Mouse (Mus musculus) heart, embryonic 10.5 days (tissue): Measurements from ENCODE around the gene Smim12. TPM values are rescaled to one million over a fixed set of nuclear protein-coding genes. Genes with fewer than 3 reads are reported as not detected.
A peak's percentile ranks its signal among the peaks of the same experiment; 100 is the strongest.

Experiments used
- DNase-seq: peaks from one replicate; pipeline ENCODE4 v3.0.0-alpha.2; 2017; ENCODE audit warnings: low spot score
- H3K27ac ChIP-seq: fragments of 300-500 bp; sonication (generic); 2 replicates; pipeline ENCODE4 v1.5.1; 2016; ENCODE audit warnings: mild to moderate bottlenecking
- H3K27me3 ChIP-seq: fragments of 300-500 bp; sonication (generic); 2 replicates; pipeline ENCODE4 v1.6.1; 2016; ENCODE audit warnings: mild to moderate bottlenecking; ENCODE audit not compliant: poor library complexity, insufficient read depth, severe bottlenecking
- H3K36me3 ChIP-seq: fragments of 300-500 bp; sonication (generic); 2 replicates; pipeline ENCODE4 v1.6.1; 2016; ENCODE audit warnings: mild to moderate bottlenecking, moderate library complexity
- H3K4me1 ChIP-seq: fragments of 300-500 bp; sonication (generic); 2 replicates; pipeline ENCODE4 v1.6.1; 2016; ENCODE audit warnings: mild to moderate bottlenecking
- H3K4me3 ChIP-seq: fragments of 300-500 bp; sonication (generic); 2 replicates; pipeline ENCODE4 v1.5.1; 2016; ENCODE audit warnings: mild to moderate bottlenecking, moderate library complexity
- H3K9me3 ChIP-seq: fragments of 300-500 bp; sonication (generic); 2 replicates; pipeline ENCODE4 v1.6.1; 2016; ENCODE audit warnings: mild to moderate bottlenecking, moderate library complexity
- WGBS: fragments of 180-500 bp; shearing (Covaris S2); methylation state at CpG from one replicate; pipeline ENCODE4 v1.1.7; 2016; 5-methylcytosine and 5-hydroxymethylcytosine counted together
- polyA plus RNA-seq: library from polyadenylated mRNA; unstranded; fragments of >200 nt; fragmentation: Nextera tagmentation; extraction: Ambion mirVana; gene quantifications from 2 replicates; pipeline ENCODE4 v1.2.1, GENCODE M21; 2016

The Smim12 gene
- polyA plus RNA-seq, 1 experiment from 2014 or later: 83.2 TPM

DNA sequence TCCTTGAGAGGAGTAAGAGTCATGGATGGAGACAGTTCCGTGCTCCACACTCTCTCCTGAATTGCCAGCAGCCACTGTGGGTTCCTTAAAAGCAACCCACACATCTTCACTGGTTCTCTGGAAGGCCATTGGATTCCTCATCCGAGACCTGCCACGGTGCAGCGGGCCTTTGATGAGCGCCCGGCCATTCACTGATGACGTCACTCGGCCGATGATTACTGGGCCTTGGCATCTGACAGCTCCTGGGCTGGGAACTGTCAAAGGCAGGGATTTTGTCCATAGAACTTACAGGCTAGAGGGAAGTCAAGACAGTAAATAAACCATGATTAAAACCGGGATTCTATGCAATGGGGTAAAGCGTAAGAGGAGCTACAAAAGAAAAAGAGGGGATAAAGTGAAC is 26.5 kb upstream of the Smim12 start:
- WGBS: 59% methylated on average over 11 of the region's 11 CpGs
- Histone ChIP-seq H3K4me3 (no peak overlapping the region), H3K27ac (no peak overlapping the region), H3K27me3 (peaks cover 50% of the 10 kb centered on the region), H3K4me1 (0 out of 2 replicates have a peak, but pooled peaks cover 8% of the 10 kb centered on the region), H3K9me3 (no peaks in the 10 kb centered on the region), H3K36me3 (no peaks in the 10 kb centered on the region)
- no peak for DNase-seq

DNA sequence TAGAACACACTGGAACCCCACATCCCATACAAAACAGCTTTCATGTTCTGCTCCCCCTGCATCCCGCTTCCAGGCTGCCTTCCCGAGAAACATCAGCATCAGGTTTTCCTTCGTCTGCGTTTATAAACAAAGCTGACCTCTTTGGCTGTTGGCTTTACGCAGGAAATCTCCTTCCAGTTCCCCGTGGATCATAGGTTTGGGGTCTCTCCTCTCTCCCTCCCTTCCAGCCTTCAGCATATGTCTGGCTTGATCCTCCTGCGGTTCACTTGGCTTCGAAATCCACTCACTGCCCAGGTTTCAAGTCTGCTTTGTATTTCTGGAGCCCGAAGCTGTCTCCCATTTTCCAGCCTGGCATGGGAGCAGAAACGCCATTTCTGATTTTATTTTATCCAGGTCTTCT is 20.3 kb upstream of the Smim12 start:
- DNase-seq: no peak
- H3K4me1 ChIP-seq: peaks cover 10% of the 10 kb centered on the region; the same call in 1 of the 2 replicates
- H3K27me3 ChIP-seq: peaks cover 55% of the 10 kb centered on the region
- no peaks in the 10 kb centered on the region for H3K9me3 ChIP-seq
- WGBS: 33% methylated on average over 10 of the region's 10 CpGs
- no peak overlapping the region for H3K4me3 ChIP-seq
- H3K36me3 ChIP-seq: no peaks in the 10 kb centered on the region
- no peak overlapping the region for H3K27ac ChIP-seq

DNA sequence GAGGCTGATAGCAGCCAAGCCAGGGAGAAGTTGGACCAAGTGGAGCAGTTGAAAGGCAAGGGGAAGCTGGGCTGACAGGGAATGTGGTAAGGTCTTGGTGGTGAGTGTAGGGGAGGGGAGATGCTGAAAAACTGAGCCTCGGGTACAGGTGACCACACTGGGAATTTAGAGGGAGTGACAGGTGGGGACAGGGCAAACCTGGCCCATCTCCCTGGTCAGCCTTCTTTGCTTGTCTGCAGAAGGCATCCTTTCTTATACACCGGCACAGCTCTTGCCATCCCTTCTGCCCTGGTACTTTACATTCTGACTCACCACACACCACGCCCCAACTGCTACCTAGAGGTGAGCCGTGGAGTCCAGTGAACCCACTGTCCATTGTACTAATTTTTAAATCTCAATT is 19.8 kb upstream of the Smim12 start:
- no peak for DNase-seq
- H3K36me3 ChIP-seq: no peaks in the 10 kb centered on the region
- H3K4me1 ChIP-seq: peaks cover 10% of the 10 kb centered on the region; the same call in 1 of the 2 replicates
- 66% methylated on average over 4 of the region's 4 CpGs for WGBS
- no peak overlapping the region for H3K4me3 ChIP-seq
- peaks cover 60% of the 10 kb centered on the region for H3K27me3 ChIP-seq
- H3K27ac ChIP-seq: no peak overlapping the region
- H3K9me3 ChIP-seq: no peaks in the 10 kb centered on the region

DNA sequence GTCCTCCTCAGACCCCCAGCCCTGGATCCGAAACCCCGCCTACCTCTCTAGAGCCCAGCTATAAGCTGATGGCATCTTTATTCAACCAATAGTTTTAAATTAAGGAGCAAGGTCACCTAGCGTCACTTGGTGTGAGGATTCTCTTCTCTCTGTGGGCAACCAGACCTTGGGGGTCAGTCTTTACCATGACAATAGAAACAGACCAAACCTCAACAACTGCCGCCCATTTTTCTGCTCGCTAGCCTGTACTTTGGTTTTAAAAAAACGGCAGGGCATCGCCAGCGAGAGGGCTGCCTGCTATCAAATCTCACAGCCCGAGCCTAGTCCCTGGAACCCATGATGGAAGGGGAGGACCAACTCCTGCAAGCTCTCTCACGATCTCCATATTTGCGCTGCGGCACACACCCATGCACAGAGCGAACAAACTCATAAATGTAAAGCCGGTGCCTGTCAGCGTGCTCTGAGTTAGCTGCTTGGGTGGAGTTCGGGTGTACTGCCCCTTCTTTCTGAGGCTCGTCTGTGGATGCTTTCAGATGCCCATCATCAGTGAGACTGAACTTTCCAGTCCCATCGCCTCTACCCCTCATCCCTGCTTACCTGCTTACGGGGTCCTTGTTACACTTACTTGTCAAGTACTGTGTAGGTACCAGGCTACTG is 19.0 kb upstream of the Smim12 start:
- DNase-seq: no peak
- Histone ChIP-seq H3K27ac (no peak overlapping the region), H3K4me3 (no peak overlapping the region), H3K9me3 (no peaks in the 10 kb centered on the region), H3K4me1 (peaks cover 10% of the 10 kb centered on the region; the same call in 1 of the 2 replicates), H3K36me3 (no peaks in the 10 kb centered on the region), H3K27me3 (peaks cover 68% of the 10 kb centered on the region)
- 23% methylated on average over 19 of the region's 19 CpGs for WGBS

DNA sequence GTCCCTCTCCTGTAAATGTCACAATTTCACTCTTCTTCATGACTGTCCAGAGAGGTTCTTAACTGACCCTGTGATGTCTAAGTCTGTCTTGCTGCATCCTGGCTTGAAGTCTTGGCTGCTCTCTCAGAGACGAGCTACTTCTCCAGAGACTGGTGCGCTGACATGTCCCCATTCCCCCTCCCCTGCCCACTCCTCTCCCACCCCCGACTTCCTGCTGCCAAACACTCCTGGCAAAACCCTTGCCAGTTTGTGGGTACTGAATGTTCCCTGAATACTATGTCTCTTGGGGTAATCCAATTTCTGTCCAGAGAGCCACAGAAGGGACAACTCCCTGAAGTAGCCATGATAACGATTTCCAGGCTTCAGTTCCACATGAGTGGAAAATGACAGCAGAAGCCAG is 17.5 kb upstream of the Smim12 start:
- no peak overlapping the region for H3K27ac ChIP-seq
- H3K27me3 ChIP-seq: peaks cover 69% of the 10 kb centered on the region
- DNase-seq: no peak
- 46% methylated on average over 4 of the region's 4 CpGs for WGBS
- no peaks in the 10 kb centered on the region for H3K36me3 ChIP-seq
- H3K4me1 ChIP-seq: peaks cover 10% of the 10 kb centered on the region; the same call in 1 of the 2 replicates
- no peak overlapping the region for H3K4me3 ChIP-seq
- H3K9me3 ChIP-seq: no peaks in the 10 kb centered on the region

DNA sequence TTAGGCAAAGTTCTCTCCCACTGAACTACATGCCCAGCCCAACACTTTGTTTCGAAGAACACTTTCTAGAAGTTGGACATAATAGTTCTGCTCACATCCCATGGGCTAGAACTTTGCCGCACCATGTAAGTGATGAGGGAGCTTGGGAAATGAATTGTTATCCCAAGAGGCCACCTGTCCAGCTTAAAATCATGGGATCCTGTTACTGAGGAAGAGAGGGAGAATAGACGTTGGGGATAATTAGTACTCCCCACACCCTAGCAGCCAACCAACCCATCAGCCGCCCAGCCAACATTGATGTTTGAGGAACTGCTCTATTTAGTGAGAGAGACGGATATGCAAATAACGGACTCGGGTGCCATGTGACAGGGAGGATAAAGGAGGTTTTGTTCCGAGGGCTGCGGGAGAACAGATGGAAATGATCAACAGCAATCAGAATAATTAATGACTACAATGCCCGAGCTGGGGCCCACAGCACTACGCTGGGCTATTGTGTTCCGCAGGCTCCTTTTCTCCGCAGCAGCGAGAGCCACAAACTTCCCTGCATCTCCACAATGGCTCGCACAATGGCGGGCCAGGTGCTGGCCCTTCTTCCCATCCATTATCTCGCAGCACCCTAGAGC is 16.4 kb upstream of the Smim12 start:
- Histone ChIP-seq H3K27ac (no peak overlapping the region), H3K27me3 (peaks cover 71% of the 10 kb centered on the region)

DNA sequence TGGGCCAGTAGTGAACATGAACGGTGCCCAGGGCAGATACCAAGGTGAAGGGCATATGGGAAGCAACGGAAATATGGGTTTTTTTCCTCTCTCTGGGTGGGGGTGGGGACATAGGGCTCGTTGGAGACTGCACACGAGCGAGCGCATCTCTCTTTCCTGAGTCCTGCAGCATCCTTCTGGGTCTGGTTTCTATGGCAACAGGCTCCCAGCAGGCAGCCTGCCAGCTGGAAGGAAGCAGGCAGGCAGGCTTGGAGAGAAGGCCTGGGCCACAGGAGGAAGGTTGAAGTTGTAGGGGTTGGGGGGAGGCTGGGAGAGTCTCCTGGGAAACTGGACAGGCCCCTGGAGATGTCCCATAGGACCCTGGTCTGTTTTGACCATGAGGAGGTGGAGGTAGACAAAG is 11.6 kb upstream of the Smim12 start:
- Histone ChIP-seq H3K9me3 (no peaks in the 10 kb centered on the region), H3K4me3 (no peak overlapping the region), H3K27me3 (peaks cover 66% of the 10 kb centered on the region), H3K4me1 (peaks cover 16% of the 10 kb centered on the region), H3K27ac (no peak overlapping the region), H3K36me3 (no peaks in the 10 kb centered on the region)
- no peak for DNase-seq
- 47% methylated on average over 6 of the region's 6 CpGs for WGBS

More for the DNA sequence above, 16.4 kb upstream of the Smim12 start:
- Histone ChIP-seq H3K4me3 (no peak overlapping the region), H3K36me3 (no peaks in the 10 kb centered on the region), H3K4me1 (peaks cover 10% of the 10 kb centered on the region; the same call in 1 of the 2 replicates), H3K9me3 (no peaks in the 10 kb centered on the region)
- 35% methylated on average over 17 of the region's 17 CpGs for WGBS
- no peak for DNase-seq

DNA sequence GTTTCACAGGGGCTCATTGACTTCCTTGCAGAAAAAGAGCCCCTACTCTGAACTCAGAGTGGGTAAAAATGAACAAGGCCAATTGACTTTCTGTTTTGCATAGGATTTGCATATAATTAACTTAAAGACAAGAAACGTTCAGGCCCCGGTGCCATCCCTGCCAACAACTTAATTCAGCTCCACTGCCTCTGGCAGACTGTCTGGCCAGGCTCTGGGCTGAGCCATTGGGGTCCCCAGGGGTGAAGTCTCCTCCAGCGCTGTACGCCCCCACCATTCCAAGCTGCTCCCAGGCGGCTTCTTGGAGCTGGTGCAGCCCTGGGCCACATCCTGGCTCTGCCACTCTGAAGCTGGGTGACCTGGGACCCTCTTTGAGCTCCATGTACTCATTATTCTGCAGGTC is 11.0 kb upstream of the Smim12 start:
- no peak overlapping the region for H3K27ac ChIP-seq
- DNase-seq: no peak
- 63% methylated on average over 5 of the region's 5 CpGs for WGBS
- H3K36me3 ChIP-seq: no peaks in the 10 kb centered on the region
- H3K4me1 ChIP-seq: peaks cover 13% of the 10 kb centered on the region
- H3K9me3 ChIP-seq: no peaks in the 10 kb centered on the region
- H3K27me3 ChIP-seq: peaks cover 66% of the 10 kb centered on the region
- H3K4me3 ChIP-seq: no peak overlapping the region

DNA sequence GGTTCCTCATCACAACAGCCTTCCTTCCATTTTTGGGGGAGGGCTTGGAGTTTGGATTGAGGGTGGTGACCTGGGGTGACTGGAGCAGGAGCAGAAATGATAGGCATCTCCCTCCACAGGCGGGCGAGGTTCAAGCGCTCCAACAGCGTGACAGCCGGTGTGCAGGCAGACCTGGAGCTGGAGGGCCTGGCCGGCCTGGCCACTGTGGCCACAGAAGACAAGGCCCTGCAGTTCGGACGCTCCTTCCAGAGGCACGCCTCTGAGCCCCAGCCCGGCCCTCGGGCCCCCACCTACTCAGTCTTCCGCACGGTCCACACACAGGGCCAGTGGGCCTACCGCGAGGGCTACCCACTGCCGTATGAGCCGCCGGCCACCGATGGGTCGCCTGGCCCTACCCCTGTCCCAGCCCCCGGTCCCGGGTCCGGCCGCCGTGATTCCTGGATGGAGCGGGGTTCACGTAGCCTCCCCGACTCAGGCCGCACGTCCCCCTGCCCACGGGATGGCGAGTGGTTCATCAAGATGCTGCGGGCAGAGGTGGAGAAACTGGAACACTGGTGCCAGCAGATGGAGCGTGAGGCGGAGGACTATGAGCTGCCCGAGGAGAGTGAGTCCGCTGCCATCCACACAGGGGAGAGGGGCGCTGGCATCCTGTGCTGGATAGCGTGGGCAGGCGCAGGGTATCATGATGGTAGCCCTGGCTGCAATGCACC is 10.0 kb upstream of the Smim12 start:
- Histone ChIP-seq H3K4me1 (peaks cover 10% of the 10 kb centered on the region), H3K27ac (no peak overlapping the region), H3K4me3 (no peak overlapping the region), H3K27me3 (peaks cover 69% of the 10 kb centered on the region), H3K36me3 (no peaks in the 10 kb centered on the region), H3K9me3 (no peaks in the 10 kb centered on the region)
- WGBS: 72% methylated on average over 40 of the region's 40 CpGs
- no peak for DNase-seq

DNA sequence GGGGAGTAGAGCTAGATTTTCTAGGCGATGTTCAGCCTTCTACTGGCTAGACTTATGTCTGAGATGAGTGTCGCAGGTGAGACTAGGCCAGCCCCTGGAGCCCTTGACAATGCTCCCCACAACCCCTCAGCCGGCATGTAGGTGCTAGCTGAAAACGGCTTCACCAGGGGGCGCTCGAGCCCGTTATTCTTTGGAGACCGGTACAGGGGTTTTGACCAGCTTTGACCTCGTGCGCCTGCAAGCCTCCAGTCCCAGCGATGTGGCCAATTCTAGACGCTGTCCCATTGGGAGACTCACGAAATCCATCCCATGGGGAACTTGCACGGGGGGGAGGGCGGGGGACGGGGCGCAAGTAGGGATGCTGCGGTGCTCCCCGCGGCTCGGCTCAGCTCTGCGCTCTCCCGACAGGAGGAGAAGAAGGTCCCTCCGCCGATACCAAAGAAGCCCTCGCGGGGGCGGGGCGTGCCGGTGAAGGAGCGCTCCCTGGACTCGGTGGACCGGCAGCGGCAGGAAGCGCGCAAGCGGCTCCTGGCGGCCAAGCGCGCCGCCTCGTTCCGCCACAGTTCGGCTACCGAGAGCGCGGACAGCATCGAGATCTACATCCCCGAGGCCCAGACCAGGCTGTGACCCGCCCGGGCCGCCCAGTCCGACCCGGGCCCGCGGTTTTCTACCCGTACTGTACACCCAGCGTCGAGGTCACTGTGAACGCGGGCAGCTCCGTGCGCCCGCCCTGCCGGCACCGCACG is 7.7 kb upstream of the Smim12 start:
- Histone ChIP-seq H3K4me1 (peaks cover 10% of the 10 kb centered on the region), H3K9me3 (no peaks in the 10 kb centered on the region), H3K27ac (peak overlapping the region; percentile 72), H3K36me3 (no peaks in the 10 kb centered on the region), H3K27me3 (peaks cover 58% of the 10 kb centered on the region), H3K4me3 (peak overlapping the region; percentile 70)
- DNase-seq: peak; percentile 90
- WGBS: under 1% methylated on average over 67 of the region's 67 CpGs

DNA sequence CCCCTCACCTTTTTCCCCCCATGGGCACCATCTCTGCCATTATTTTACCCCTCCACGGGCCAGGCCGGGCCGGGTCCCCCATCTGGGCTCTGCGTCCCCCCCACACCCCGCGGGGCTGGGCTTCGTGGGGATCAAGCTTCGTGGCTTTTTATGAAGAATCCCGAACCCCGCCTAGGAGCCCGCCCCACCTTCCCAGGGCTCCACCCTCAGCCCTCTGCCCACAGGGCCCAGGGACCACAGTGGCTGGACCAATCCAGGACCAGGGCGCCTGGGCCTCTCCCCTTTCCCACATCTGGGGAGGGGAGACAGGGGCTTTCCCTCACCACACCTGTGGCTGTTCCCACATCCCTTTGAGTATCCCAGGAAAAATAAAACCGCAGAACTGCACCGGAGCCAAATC is 7.0 kb upstream of the Smim12 start:
- DNase-seq: no peak
- H3K4me1 ChIP-seq: peaks cover 10% of the 10 kb centered on the region
- peak overlapping the region; percentile 70 for H3K4me3 ChIP-seq
- no peaks in the 10 kb centered on the region for H3K9me3 ChIP-seq
- peak overlapping the region; percentile 72 for H3K27ac ChIP-seq
- WGBS: 2% methylated on average over 14 of the region's 14 CpGs
- H3K36me3 ChIP-seq: no peaks in the 10 kb centered on the region
- peaks cover 58% of the 10 kb centered on the region for H3K27me3 ChIP-seq

DNA sequence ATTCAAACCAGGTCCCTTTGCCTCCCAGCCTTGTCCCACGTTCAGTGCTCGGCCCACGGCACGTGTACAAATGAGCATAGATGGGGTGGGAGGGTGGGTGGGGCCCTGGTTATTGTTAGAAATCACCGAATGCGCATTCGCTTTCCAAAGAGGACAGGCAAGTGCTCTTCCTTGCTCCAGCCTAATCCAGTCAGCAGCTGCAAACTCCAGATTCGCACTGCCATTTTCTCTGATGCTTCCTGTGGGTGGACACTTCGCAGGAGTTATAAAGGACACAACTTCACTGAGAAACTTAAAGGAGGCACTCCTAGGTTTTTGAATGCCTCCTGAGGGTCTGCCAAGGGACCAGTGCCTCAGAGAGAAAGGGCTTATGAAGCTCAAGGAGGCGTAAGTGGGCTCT is 6.3 kb upstream of the Smim12 start:
- Histone ChIP-seq H3K27me3 (peaks cover 54% of the 10 kb centered on the region), H3K4me1 (peaks cover 10% of the 10 kb centered on the region), H3K4me3 (no peak overlapping the region), H3K9me3 (no peaks in the 10 kb centered on the region), H3K36me3 (no peaks in the 10 kb centered on the region), H3K27ac (no peak overlapping the region)
- WGBS: 61% methylated on average over 10 of the region's 10 CpGs
- DNase-seq: no peak

DNA sequence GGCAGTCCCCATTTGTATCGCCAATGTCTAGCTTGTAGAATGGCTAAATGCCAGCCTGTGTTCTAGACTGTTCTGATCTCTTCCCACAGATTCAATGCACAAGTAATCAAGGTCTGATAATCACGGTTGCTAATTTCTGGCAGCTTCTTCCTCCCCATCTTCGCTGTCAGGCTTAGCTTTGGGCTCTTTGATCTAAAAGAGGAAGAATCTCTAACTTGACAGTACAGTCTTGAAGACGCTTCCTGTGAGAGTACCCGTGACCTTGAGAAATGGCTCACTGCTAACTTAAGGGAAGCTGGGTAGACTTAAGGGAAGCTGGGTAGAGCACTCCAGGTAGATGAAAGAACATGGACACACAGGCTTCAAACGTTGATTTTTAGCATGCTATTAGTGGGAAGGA is 888 bp upstream of the Smim12 start:
- no peak for DNase-seq
- H3K4me3 ChIP-seq: no peak overlapping the region
- 57% methylated on average over 6 of the region's 6 CpGs for WGBS
- peaks cover 12% of the 10 kb centered on the region for H3K36me3 ChIP-seq
- no peak overlapping the region for H3K27ac ChIP-seq
- H3K4me1 ChIP-seq: peaks cover 12% of the 10 kb centered on the region
- H3K27me3 ChIP-seq: peaks cover 8% of the 10 kb centered on the region
- no peaks in the 10 kb centered on the region for H3K9me3 ChIP-seq
